Mouse (Mus musculus): ENCODE data around the gene Laptm4a. TPM values are rescaled to one million over a fixed set of nuclear protein-coding genes. Genes with fewer than 3 reads are reported as not detected.

The Laptm4a gene
- total RNA-seq, 1 experiment from 2014 or later, result 266 TPM

GRCm38 (mm10) chr12:8939490-8939889 lies 18.0 kb downstream of the Laptm4a start:
- no peak for ATAC-seq (replicated peaks in 1 of 2; ENCODE audit: insufficient read depth in 1 of 2, low FRiP score in 2 of 2, low TSS enrichment in 1 of 2, low read depth in 1 of 2, poor library complexity in 2 of 2, severe bottlenecking in 2 of 2)

- no peak for ATAC-seq (replicated peaks in 1 of 2; ENCODE audit: insufficient read depth in 1 of 2, low FRiP score in 2 of 2, low TSS enrichment in 1 of 2, low read depth in 1 of 2, poor library complexity in 2 of 2, severe bottlenecking in 2 of 2)
Observed at GRCm38 (mm10) chr12:8940011-8941005, 18.8 kb downstream of the Laptm4a start.

- ATAC-seq (replicated peaks in 1 of 2; ENCODE audit: insufficient read depth in 1 of 2, low FRiP score in 2 of 2, low TSS enrichment in 1 of 2, low read depth in 1 of 2, poor library complexity in 2 of 2, severe bottlenecking in 2 of 2), result no peak
Observed at GRCm38 (mm10) chr12:8941131-8941615, 19.7 kb downstream of the Laptm4a start.

- ATAC-seq (replicated peaks in 1 of 2; ENCODE audit: insufficient read depth in 1 of 2, low FRiP score in 2 of 2, low TSS enrichment in 1 of 2, low read depth in 1 of 2, poor library complexity in 2 of 2, severe bottlenecking in 2 of 2), result peak; percentile 51 to 57; a peak in 2 of 4 replicates
Observed at GRCm38 (mm10) chr12:8941699-8942392, 20.4 kb downstream of the Laptm4a start.

- peak; percentile 15 to 25; a peak in 1 of 4 replicates for ATAC-seq (replicated peaks in 1 of 2; ENCODE audit: insufficient read depth in 1 of 2, low FRiP score in 2 of 2, low TSS enrichment in 1 of 2, low read depth in 1 of 2, poor library complexity in 2 of 2, severe bottlenecking in 2 of 2)
Observed at GRCm38 (mm10) chr12:8947163-8947562, 25.7 kb downstream of the Laptm4a start.

GRCm38 (mm10) chr12:8947714-8948464 lies 26.4 kb downstream of the Laptm4a start, which contains the start of gene Matn3:
Matn3 (plus strand) TSS chr12:8947929.
- peak; percentile 68 to 74 for ATAC-seq (replicated peaks in 1 of 2; ENCODE audit: insufficient read depth in 1 of 2, low FRiP score in 2 of 2, low TSS enrichment in 1 of 2, low read depth in 1 of 2, poor library complexity in 2 of 2, severe bottlenecking in 2 of 2)

- ATAC-seq (replicated peaks in 1 of 2; ENCODE audit: insufficient read depth in 1 of 2, low FRiP score in 2 of 2, low TSS enrichment in 1 of 2, low read depth in 1 of 2, poor library complexity in 2 of 2, severe bottlenecking in 2 of 2), result no peak
Observed at GRCm38 (mm10) chr12:8953136-8953535, 31.7 kb downstream of the Laptm4a start.

- ATAC-seq (replicated peaks in 1 of 2; ENCODE audit: insufficient read depth in 1 of 2, low FRiP score in 2 of 2, low TSS enrichment in 1 of 2, low read depth in 1 of 2, poor library complexity in 2 of 2, severe bottlenecking in 2 of 2), result no peak
Observed at GRCm38 (mm10) chr12:8954161-8954561, 32.7 kb downstream of the Laptm4a start.

GRCm38 (mm10) chr12:8961607-8962316 lies 40.3 kb downstream of the Laptm4a start:
- no peak for ATAC-seq (replicated peaks in 1 of 2; ENCODE audit: insufficient read depth in 1 of 2, low FRiP score in 2 of 2, low TSS enrichment in 1 of 2, low read depth in 1 of 2, poor library complexity in 2 of 2, severe bottlenecking in 2 of 2)

GRCm38 (mm10) chr12:8969828-8970227 lies 48.4 kb downstream of the Laptm4a start:
- ATAC-seq (replicated peaks in 1 of 2; ENCODE audit: insufficient read depth in 1 of 2, low FRiP score in 2 of 2, low TSS enrichment in 1 of 2, low read depth in 1 of 2, poor library complexity in 2 of 2, severe bottlenecking in 2 of 2), result peak; percentile 84 to 85

GRCm38 (mm10) chr12:8973820-8974465 lies 52.5 kb downstream of the Laptm4a start, which contains the start of gene Wdr35:
Wdr35 (plus strand) TSS chr12:8973892.
- peak; percentile 33 to 76 for ATAC-seq (replicated peaks in 1 of 2; ENCODE audit: insufficient read depth in 1 of 2, low FRiP score in 2 of 2, low TSS enrichment in 1 of 2, low read depth in 1 of 2, poor library complexity in 2 of 2, severe bottlenecking in 2 of 2)

GRCm38 (mm10) chr12:8975076-8975475 lies 53.6 kb downstream of the Laptm4a start:
- no peak for ATAC-seq (replicated peaks in 1 of 2; ENCODE audit: insufficient read depth in 1 of 2, low FRiP score in 2 of 2, low TSS enrichment in 1 of 2, low read depth in 1 of 2, poor library complexity in 2 of 2, severe bottlenecking in 2 of 2)

Other genes starting within 250 kb of the Laptm4a start
- 173 and 218 TPM in 2 replicates for gene Pum2, start 247.5 kb upstream of the Laptm4a start, total RNA-seq (2017)
- gene Sdc1, start 150.3 kb upstream of the Laptm4a start, total RNA-seq (2017), result 13.6 and 23.5 TPM in 2 replicates
- gene Matn3, start 26.3 kb downstream of the Laptm4a start, total RNA-seq (2017), result not detected in 2 replicates
- 5.0 and 5.8 TPM in 2 replicates for gene Wdr35, start 52.2 kb downstream of the Laptm4a start, total RNA-seq (2017)
- gene Ttc32, start 108.3 kb downstream of the Laptm4a start, total RNA-seq (2017), result 12.5 and 26.9 TPM in 2 replicates

All from hematopoietic stem cell, adult 5-6 weeks (primary cell).